Mouse (Mus musculus): ENCODE measurements around the gene Phactr4. TPM values are rescaled to one million over a fixed set of nuclear protein-coding genes. Genes with fewer than 3 reads are reported as not detected.

The Phactr4 gene
- polyA plus RNA-seq, 1 experiment from 2014 or later = 24.7 TPM

- H3K36me3 ChIP-seq (ENCODE audit: control insufficient read depth, insufficient read depth, low read length) = peaks cover 5% of the 10 kb centered on the region
- no peak overlapping the region for H3K4me2 ChIP-seq (ENCODE audit: low read depth)
- no peaks in the 10 kb centered on the region for H3K9me3 ChIP-seq (ENCODE audit: control insufficient read depth, low read length)
- H3K27ac ChIP-seq (ENCODE audit: low read depth, low read length) = no peak overlapping the region
- no peaks in the 10 kb centered on the region for H3K27me3 ChIP-seq (ENCODE audit: control insufficient read depth, insufficient read depth, low read length)
- no peak overlapping the region for H3K4me3 ChIP-seq (ENCODE audit: low read depth, low read length)
- WGBS = 91% methylated on average over 4 of the region's 4 CpGs
- no peak for ATAC-seq (ENCODE audit: insufficient read depth, low FRiP score, low TSS enrichment)
- DNase-seq (ENCODE audit: low spot score) = no peak
- 0 out of 2 replicates have a peak, but pooled peaks cover 3% of the 10 kb centered on the region for H3K4me1 ChIP-seq (ENCODE audit: control insufficient read depth, insufficient read depth, low read length)
- H3K9ac ChIP-seq (ENCODE audit: low read length) = no peak overlapping the region
Observed at GRCm38 (mm10) chr4:132389302-132389701, 33.0 kb downstream of the Phactr4 start.

- H3K9me3 ChIP-seq (ENCODE audit: control insufficient read depth, low read length) = no peaks in the 10 kb centered on the region
- no peak overlapping the region for H3K9ac ChIP-seq (ENCODE audit: low read length)
- H3K4me2 ChIP-seq (ENCODE audit: low read depth) = no peak overlapping the region
- ATAC-seq (ENCODE audit: insufficient read depth, low FRiP score, low TSS enrichment) = no peak
- no peaks in the 10 kb centered on the region for H3K27me3 ChIP-seq (ENCODE audit: control insufficient read depth, insufficient read depth, low read length)
- H3K4me1 ChIP-seq (ENCODE audit: control insufficient read depth, insufficient read depth, low read length) = 0 out of 2 replicates have a peak, but pooled peaks cover 3% of the 10 kb centered on the region
- WGBS = 84% methylated on average over 5 of the region's 5 CpGs
- H3K36me3 ChIP-seq (ENCODE audit: control insufficient read depth, insufficient read depth, low read length) = peaks cover 5% of the 10 kb centered on the region
- no peak overlapping the region for H3K4me3 ChIP-seq (ENCODE audit: low read depth, low read length)
- no peak overlapping the region for H3K27ac ChIP-seq (ENCODE audit: low read depth, low read length)
- no peak for DNase-seq (ENCODE audit: low spot score)
Observed at GRCm38 (mm10) chr4:132387617-132388016, 34.7 kb downstream of the Phactr4 start.

GRCm38 (mm10) chr4:132386846-132387245 is 35.4 kb downstream of the Phactr4 start:
- Histone ChIP-seq H3K4me1 (ENCODE audit: control insufficient read depth, insufficient read depth, low read length) (0 out of 2 replicates have a peak, but pooled peaks cover 3% of the 10 kb centered on the region), H3K36me3 (ENCODE audit: control insufficient read depth, insufficient read depth, low read length) (peaks cover 5% of the 10 kb centered on the region), H3K9me3 (ENCODE audit: control insufficient read depth, low read length) (no peaks in the 10 kb centered on the region), H3K27ac (ENCODE audit: low read depth, low read length) (no peak overlapping the region), H3K9ac (ENCODE audit: low read length) (no peak overlapping the region), H3K4me2 (ENCODE audit: low read depth) (no peak overlapping the region), H3K4me3 (ENCODE audit: low read depth, low read length) (no peak overlapping the region), H3K27me3 (ENCODE audit: control insufficient read depth, insufficient read depth, low read length) (no peaks in the 10 kb centered on the region)
- WGBS = 87% methylated on average over 7 of the region's 7 CpGs
- ATAC-seq (ENCODE audit: insufficient read depth, low FRiP score, low TSS enrichment) = no peak
- DNase-seq (ENCODE audit: low spot score) = no peak

GRCm38 (mm10) chr4:132385771-132386410 is 36.4 kb downstream of the Phactr4 start:
- H3K27me3 ChIP-seq (ENCODE audit: control insufficient read depth, insufficient read depth, low read length) = no peaks in the 10 kb centered on the region
- no peak for ATAC-seq (ENCODE audit: insufficient read depth, low FRiP score, low TSS enrichment)
- no peak for DNase-seq (ENCODE audit: low spot score)
- H3K9me3 ChIP-seq (ENCODE audit: control insufficient read depth, low read length) = no peaks in the 10 kb centered on the region
- H3K36me3 ChIP-seq (ENCODE audit: control insufficient read depth, insufficient read depth, low read length) = peaks cover 5% of the 10 kb centered on the region
- no peak overlapping the region for H3K4me3 ChIP-seq (ENCODE audit: low read depth, low read length)
- H3K9ac ChIP-seq (ENCODE audit: low read length) = no peak overlapping the region
- 83% methylated on average over 8 of the region's 8 CpGs for WGBS
- H3K4me2 ChIP-seq (ENCODE audit: low read depth) = no peak overlapping the region
- no peak overlapping the region for H3K27ac ChIP-seq (ENCODE audit: low read depth, low read length)
- 0 out of 2 replicates have a peak, but pooled peaks cover 3% of the 10 kb centered on the region for H3K4me1 ChIP-seq (ENCODE audit: control insufficient read depth, insufficient read depth, low read length)

- 94% methylated on average over 3 of the region's 3 CpGs for WGBS
- peaks cover 5% of the 10 kb centered on the region for H3K36me3 ChIP-seq (ENCODE audit: control insufficient read depth, insufficient read depth, low read length)
Observed at GRCm38 (mm10) chr4:132383455-132383854, 38.8 kb downstream of the Phactr4 start.

GRCm38 (mm10) chr4:132382296-132382695 is 40.0 kb downstream of the Phactr4 start:
- H3K27ac ChIP-seq (ENCODE audit: low read depth, low read length) = no peak overlapping the region
- no peak overlapping the region for H3K9ac ChIP-seq (ENCODE audit: low read length)
- ATAC-seq (ENCODE audit: insufficient read depth, low FRiP score, low TSS enrichment) (no peak), DNase-seq (ENCODE audit: low spot score) (no peak)
- no peaks in the 10 kb centered on the region for H3K9me3 ChIP-seq (ENCODE audit: control insufficient read depth, low read length)
- H3K36me3 ChIP-seq (ENCODE audit: control insufficient read depth, insufficient read depth, low read length) = peaks cover 6% of the 10 kb centered on the region
- H3K4me1 ChIP-seq (ENCODE audit: control insufficient read depth, insufficient read depth, low read length) = no peaks in the 10 kb centered on the region
- no peaks in the 10 kb centered on the region for H3K27me3 ChIP-seq (ENCODE audit: control insufficient read depth, insufficient read depth, low read length)
- no peak overlapping the region for H3K4me2 ChIP-seq (ENCODE audit: low read depth)
- no peak overlapping the region for H3K4me3 ChIP-seq (ENCODE audit: low read depth, low read length)
- WGBS = 91% methylated on average over 4 of the region's 4 CpGs

More at GRCm38 (mm10) chr4:132383455-132383854, 38.8 kb downstream of the Phactr4 start:
- Histone ChIP-seq H3K4me1 (ENCODE audit: control insufficient read depth, insufficient read depth, low read length) (0 out of 2 replicates have a peak, but pooled peaks cover 3% of the 10 kb centered on the region), H3K27ac (ENCODE audit: low read depth, low read length) (no peak overlapping the region), H3K4me2 (ENCODE audit: low read depth) (no peak overlapping the region), H3K27me3 (ENCODE audit: control insufficient read depth, insufficient read depth, low read length) (no peaks in the 10 kb centered on the region), H3K9me3 (ENCODE audit: control insufficient read depth, low read length) (no peaks in the 10 kb centered on the region), H3K4me3 (ENCODE audit: low read depth, low read length) (no peak overlapping the region), H3K9ac (ENCODE audit: low read length) (no peak overlapping the region)
- DNase-seq (ENCODE audit: low spot score) = no peak
- no peak for ATAC-seq (ENCODE audit: insufficient read depth, low FRiP score, low TSS enrichment)

GRCm38 (mm10) chr4:132380965-132381616 is 41.2 kb downstream of the Phactr4 start:
- no peak overlapping the region for H3K4me2 ChIP-seq (ENCODE audit: low read depth)
- no peak for DNase-seq (ENCODE audit: low spot score)
- no peak for ATAC-seq (ENCODE audit: insufficient read depth, low FRiP score, low TSS enrichment)
- H3K9me3 ChIP-seq (ENCODE audit: control insufficient read depth, low read length) = no peaks in the 10 kb centered on the region
- 92% methylated on average over 2 of the region's 2 CpGs for WGBS
- no peaks in the 10 kb centered on the region for H3K4me1 ChIP-seq (ENCODE audit: control insufficient read depth, insufficient read depth, low read length)
- H3K4me3 ChIP-seq (ENCODE audit: low read depth, low read length) = no peak overlapping the region
- no peaks in the 10 kb centered on the region for H3K27me3 ChIP-seq (ENCODE audit: control insufficient read depth, insufficient read depth, low read length)
- H3K27ac ChIP-seq (ENCODE audit: low read depth, low read length) = no peak overlapping the region
- peaks cover 9% of the 10 kb centered on the region for H3K36me3 ChIP-seq (ENCODE audit: control insufficient read depth, insufficient read depth, low read length)
- no peak overlapping the region for H3K9ac ChIP-seq (ENCODE audit: low read length)

GRCm38 (mm10) chr4:132373820-132374219 is 48.5 kb downstream of the Phactr4 start:
- H3K9me3 ChIP-seq (ENCODE audit: control insufficient read depth, low read length) = no peaks in the 10 kb centered on the region
- H3K4me1 ChIP-seq (ENCODE audit: control insufficient read depth, insufficient read depth, low read length) = no peaks in the 10 kb centered on the region
- H3K27ac ChIP-seq (ENCODE audit: low read depth, low read length) = no peak overlapping the region
- H3K4me2 ChIP-seq (ENCODE audit: low read depth) = no peak overlapping the region
- DNase-seq (ENCODE audit: low spot score) = no peak
- WGBS = 100% methylated on average over 1 of the region's 1 CpGs
- ATAC-seq (ENCODE audit: insufficient read depth, low FRiP score, low TSS enrichment) = no peak
- H3K4me3 ChIP-seq (ENCODE audit: low read depth, low read length) = no peak overlapping the region
- peaks cover 10% of the 10 kb centered on the region for H3K36me3 ChIP-seq (ENCODE audit: control insufficient read depth, insufficient read depth, low read length)
- H3K27me3 ChIP-seq (ENCODE audit: control insufficient read depth, insufficient read depth, low read length) = no peaks in the 10 kb centered on the region
- no peak overlapping the region for H3K9ac ChIP-seq (ENCODE audit: low read length)

All from neural tube, embryonic 11.5 days (tissue).